Mouse (Mus musculus) liver, embryonic 13.5 days (tissue): Measurements from ENCODE around the gene Reg3d. TPM values are rescaled to one million over a fixed set of nuclear protein-coding genes. Genes with fewer than 3 reads are reported as not detected.

Source experiments
- ATAC-seq: fragments of 200-750 bp; cut with Nextera tagmentation; 2 replicates; pipeline ENCODE4 v1.8.0; 2017; ENCODE audit warnings: low read depth, mild to moderate bottlenecking, moderate number of reproducible peaks, moderate library complexity
- DNase-seq: peaks from one replicate; pipeline ENCODE4 v3.0.0; 2022
- H3K27ac ChIP-seq: fragments of 300-500 bp; sonication (generic); 2 replicates; pipeline ENCODE4 v1.5.1; 2015; ENCODE audit warnings: moderate library complexity, mild to moderate bottlenecking, inconsistent platforms
- H3K27me3 ChIP-seq: fragments of 300-500 bp; sonication (generic); 2 replicates; pipeline ENCODE4 v1.6.1; 2015; ENCODE audit warnings: mild to moderate bottlenecking, inconsistent platforms
- H3K36me3 ChIP-seq: fragments of 300-500 bp; sonication (generic); 2 replicates; pipeline ENCODE4 v1.6.1; 2015; ENCODE audit warnings: mild to moderate bottlenecking, inconsistent platforms
- H3K4me1 ChIP-seq: fragments of 300-500 bp; sonication (generic); replicated peaks from 2 replicates; pipeline ENCODE4 v1.6.1; 2015; ENCODE audit warnings: inconsistent platforms
- H3K4me2 ChIP-seq: fragments of 300-500 bp; sonication (generic); 2 replicates; pipeline ENCODE4 v1.6.1; 2015; ENCODE audit warnings: inconsistent platforms, mild to moderate bottlenecking, moderate library complexity
- H3K4me3 ChIP-seq: fragments of 300-500 bp; sonication (generic); replicated peaks from 2 replicates; pipeline ENCODE4 v1.5.1; 2015; ENCODE audit warnings: mild to moderate bottlenecking, inconsistent platforms
- H3K9ac ChIP-seq: fragments of 300-500 bp; sonication (generic); 2 replicates; pipeline ENCODE4 v1.6.1; 2015; ENCODE audit warnings: mild to moderate bottlenecking, inconsistent platforms
- H3K9me3 ChIP-seq: fragments of 300-500 bp; sonication (generic); replicated peaks from 2 replicates; pipeline ENCODE4 v1.6.1; 2016; ENCODE audit warnings: inconsistent platforms
- polyA plus RNA-seq: library from polyadenylated mRNA; unstranded; fragments of >200 nt; fragmentation: Nextera tagmentation; extraction: Ambion mirVana; gene quantifications from 2 replicates; pipeline ENCODE4 v1.2.1, GENCODE M21; 2015

The Reg3d gene
- polyA plus RNA-seq, 1 experiment from 2014 or later: not detected

DNA sequence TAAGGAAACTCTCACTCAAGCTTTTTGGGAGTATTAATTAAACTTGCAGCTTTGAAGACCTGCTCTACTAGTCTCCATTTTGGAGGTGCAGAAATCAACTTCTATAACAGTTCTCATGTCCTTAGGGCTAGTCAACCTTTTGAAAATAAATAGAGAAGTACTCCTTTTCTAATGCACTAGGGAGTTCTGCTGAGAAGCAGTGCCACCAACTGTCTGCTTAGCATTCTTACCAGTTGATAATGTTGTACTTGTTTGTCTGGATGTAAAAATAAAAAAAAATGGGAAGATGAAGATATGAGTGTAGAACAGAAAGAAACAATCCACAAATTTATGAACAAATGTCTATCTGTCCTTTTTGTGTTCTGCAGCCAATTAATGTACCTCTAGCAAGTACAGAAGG, 50.9 kb downstream of the Reg3d start:
- no peak for DNase-seq
- Histone ChIP-seq H3K36me3 (no peaks in the 10 kb centered on the region), H3K9ac (no peak overlapping the region), H3K9me3 (no peaks in the 10 kb centered on the region), H3K27ac (no peak overlapping the region), H3K4me3 (no peak overlapping the region), H3K4me1 (no peaks in the 10 kb centered on the region), H3K4me2 (no peak overlapping the region), H3K27me3 (no peaks in the 10 kb centered on the region)
- no peak for ATAC-seq

Other genes with a start within 250 kb of the Reg3d start
- gene Reg3b, start 8.2 kb downstream of the Reg3d start, polyA plus RNA-seq: not detected in 2 replicates
- gene Reg3a, start 1.8 kb upstream of the Reg3d start, polyA plus RNA-seq: not detected in 2 replicates
- not detected in 2 replicates for gene Reg2, start 16.8 kb upstream of the Reg3d start, polyA plus RNA-seq
- gene Reg1, start 43.8 kb upstream of the Reg3d start, polyA plus RNA-seq: not detected in 2 replicates
- not detected in 2 replicates for gene Reg3g, start 90.0 kb upstream of the Reg3d start, polyA plus RNA-seq